Mouse (Mus musculus): ENCODE data around the gene Rapgef4.

Rapgef4 gene

DNA sequence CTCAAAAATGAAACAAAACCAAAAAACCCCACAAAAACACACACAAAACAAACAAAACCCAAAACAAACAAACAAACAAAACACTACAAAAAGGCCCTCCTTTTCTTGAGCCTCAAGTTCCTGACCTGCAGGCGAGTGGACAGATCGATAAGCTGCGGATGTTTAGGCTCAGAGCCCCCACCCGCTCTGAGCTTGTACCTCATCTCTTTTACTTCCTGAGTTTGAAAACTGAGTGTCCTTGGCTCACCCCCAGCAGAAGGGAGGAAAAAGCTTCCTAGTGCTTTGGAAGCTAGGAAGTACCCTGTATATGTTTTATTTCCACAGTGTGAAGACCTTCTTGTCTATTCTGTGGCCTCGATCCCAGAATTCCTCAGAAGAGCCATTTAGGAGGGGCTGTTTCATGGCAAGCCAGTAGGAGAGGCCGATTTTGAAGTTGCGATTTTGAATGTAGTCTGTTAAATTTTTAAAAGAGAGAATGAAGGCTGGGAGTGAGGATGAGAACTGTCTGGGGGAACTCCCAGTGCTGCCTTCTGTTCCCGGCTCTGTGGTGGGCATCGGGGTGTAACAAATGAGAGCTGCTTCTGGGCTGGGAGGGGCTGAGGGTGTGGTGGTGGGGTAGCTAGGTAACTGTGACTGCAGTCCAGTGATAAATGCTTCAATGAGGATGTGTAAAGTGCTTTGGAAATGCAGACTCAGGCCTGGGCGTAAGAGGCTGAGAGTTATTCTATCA is 2.0 kb downstream of the Rapgef4 start:
- DNase-seq (ENCODE audit: low spot score in 2 of 2) = no peak

DNA sequence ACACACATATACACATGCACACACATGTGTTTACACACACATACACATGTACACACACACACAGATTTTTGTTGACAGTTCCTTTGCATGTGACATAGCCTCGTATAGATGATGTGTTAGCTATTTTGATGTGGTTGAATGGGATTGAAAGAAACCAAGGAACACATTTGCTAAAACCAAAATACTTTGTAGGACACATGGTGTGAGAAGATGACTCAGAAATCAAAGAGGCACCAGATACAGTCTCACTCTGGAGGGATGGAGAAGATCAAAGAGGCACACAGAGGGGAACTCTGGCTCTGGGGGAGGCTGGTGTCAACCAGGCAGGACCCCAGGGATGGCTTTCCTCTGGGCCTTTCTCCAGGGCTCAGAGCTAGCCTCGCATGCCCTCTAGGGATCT is 4.7 kb downstream of the Rapgef4 start:
- no peak for DNase-seq (ENCODE audit: low spot score in 2 of 2)

- no peak for DNase-seq (ENCODE audit: low spot score in 2 of 2)
Measured at GRCm38 (mm10) chr2:71986276-71986848, 5.3 kb downstream of the Rapgef4 start.

DNA sequence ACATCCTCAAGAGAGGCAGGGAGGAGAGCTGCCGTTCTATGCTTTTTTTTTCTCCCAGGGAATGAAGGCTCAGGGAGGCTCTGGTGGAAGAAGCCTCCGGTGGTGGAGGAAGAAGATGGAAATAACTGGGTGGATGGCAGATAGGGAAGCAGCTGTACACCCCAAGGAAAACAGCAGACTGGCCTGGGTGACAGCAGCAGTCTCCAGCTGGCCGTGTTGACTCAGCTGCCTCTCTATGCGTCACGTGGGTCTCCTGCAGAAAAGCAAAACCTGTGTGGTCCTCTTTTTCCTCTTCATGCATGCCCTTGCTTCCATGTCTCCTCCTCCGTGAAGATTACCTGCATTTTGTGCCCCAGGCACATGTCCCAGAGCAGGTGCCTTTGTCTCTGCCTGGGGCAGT is 7.5 kb downstream of the Rapgef4 start:
- DNase-seq (ENCODE audit: low spot score in 2 of 2) = no peak

DNA sequence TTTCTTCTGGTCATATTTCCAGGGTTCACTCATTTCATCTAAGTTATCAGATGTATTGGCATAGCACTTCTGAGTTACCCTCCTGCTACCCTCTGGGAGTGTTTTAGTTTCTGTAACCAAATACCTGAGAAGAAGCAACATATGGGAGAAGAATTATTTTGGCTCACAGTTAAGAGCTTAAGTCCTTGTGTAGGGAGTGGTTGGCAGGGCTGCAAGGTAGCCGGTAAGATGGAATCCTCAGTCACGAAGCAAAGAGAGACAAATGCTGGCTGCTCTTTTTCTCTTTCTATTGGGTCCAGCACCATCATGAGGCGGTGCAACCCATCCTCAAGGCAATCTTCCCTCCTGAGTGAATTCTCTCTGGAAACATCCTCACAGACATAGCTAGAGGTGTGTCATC is 11.1 kb downstream of the Rapgef4 start:
- no peak for DNase-seq (ENCODE audit: low spot score in 2 of 2)

GRCm38 (mm10) chr2:71993729-71994423 is 12.8 kb downstream of the Rapgef4 start:
- no peak for DNase-seq (ENCODE audit: low spot score in 2 of 2)

DNA sequence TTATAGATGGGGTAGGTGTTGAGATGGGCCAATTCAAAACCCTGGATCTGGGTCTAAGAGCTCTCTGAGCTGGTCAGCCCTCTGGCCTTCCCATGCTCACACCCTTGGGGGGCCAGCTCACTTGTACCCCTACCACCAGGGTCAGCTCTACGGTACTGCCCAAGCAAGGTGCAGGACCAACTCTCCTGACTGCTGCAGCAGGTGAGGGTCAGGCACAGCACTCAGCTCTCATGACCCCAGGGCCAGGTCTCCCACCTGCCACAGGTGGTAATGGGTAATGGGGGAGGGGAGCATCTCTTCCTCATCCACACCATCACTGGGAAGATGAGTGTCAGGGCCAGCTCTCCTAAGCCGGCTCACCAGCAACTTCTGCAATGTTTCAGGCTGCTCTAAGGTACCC is 17.5 kb downstream of the Rapgef4 start:
- DNase-seq (ENCODE audit: low spot score in 2 of 2) = no peak

- DNase-seq (ENCODE audit: low spot score in 2 of 2) = no peak
Measured at GRCm38 (mm10) chr2:72000102-72000501, 19.1 kb downstream of the Rapgef4 start.

GRCm38 (mm10) chr2:72002843-72003370 is 21.9 kb downstream of the Rapgef4 start:
- DNase-seq (ENCODE audit: low spot score in 2 of 2) = no peak

DNA sequence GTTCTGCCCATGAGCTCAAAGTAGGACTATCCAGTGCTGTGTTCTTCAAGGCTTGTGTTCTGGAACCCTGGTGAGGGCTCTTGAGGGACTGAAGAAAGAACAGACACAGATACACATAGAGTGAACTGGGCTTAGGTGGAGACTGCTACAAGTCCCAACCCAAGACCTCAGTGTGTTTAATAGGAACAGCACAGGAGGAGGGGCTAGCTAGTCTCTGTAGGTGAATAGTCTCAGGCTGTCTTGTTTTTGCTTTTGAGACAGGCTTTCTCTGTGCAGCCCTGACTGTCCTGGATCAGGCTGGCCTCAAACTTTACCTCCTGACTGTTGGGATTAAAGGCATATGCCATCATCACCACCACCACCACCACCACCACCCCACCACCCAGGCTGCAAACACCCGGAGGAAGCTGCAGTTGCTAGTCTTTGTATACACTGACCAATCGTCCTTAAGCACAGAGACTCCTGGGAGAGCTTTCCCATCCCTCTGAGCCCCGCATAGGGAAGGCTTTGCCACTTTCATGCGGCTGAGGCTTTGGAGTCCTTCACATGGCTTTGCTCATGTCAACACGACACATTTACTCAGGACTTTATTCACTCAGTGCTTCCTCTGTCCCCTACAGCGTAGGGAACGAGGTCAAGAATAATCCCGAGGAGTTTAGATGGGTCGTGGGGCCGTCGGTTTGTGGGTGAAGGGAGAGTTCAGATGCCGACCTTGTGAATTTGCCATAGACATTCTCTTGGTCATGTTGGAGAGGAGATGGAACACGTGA is 22.9 kb downstream of the Rapgef4 start:
- DNase-seq (ENCODE audit: low spot score in 2 of 2) = no peak

DNA sequence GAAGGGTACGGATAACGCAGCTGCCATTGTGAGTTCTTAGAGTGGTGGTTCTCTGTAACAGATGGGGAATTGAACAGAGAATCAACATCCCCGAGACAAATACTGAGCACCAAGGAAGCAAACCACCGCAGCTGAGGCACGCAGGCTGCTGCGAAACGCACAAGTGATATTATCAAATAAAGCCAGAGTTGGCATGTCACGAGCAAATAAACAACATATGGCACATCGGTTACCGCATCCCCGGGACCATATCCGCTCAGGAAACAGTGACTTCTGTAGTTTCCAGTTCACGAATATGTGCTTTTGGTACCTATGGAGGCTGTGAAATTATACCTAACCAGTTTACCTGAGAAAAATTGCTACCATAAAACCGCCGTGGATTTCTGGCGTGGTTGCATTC is 24.0 kb downstream of the Rapgef4 start:
- DNase-seq (ENCODE audit: low spot score in 2 of 2) = no peak

DNA sequence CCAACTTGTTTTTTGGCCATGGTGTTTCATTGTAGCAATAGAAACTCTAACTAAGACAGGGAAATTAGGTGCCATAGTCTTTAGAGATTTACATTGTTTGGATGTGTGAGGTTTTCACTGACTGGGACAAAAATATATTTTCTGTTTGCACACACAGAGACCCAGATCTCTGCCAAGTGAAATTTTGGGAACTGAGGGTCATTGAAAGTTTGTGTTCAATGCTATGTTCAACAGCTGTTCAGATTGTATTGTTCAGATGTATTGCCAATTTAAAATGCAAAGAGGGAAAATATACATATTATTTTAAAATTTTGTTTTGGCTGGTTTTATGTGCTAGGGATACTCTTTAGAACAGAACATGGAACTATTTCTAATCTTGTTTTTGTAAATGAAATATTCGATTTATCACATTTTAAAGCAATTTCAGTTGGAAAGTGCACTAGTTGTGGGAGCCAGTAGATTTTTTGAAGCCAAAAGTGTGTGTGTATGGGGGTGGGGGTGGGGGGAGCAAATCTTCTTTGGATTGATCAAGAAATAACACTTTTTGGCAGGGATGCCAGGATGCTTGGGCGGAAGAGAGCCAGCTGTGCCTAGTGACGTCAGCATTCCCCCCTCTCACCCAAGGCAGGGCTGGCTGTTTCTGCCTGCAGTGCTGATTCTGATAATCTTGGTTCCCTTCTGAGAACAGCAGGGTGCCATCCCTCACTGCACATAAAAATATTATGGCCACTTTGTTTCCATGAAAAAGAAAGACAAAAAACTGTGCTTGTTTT is 28.6 kb downstream of the Rapgef4 start:
- peak in 1 of 2 experiments; percentile 16 for DNase-seq (ENCODE audit: low spot score in 2 of 2)

DNA sequence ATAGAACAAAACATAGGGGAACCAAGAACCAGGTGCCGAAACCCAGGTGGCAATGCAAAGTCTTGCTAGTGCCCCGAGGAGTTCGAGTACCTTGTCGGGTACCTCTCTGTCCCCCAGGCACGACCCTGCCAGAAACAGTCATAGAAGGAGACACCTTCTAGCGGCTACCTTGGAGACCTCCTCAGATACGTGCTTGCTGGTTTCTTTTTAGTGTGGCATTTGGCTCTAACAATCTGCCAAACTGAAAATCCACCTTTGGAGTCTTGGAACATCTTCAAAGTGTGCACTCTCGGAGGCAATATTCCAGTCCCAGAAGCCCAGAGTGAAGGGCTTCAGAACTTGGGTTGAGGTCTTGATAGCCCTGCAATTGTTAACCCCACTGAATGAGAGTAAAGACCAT is 34.3 kb downstream of the Rapgef4 start:
- DNase-seq (ENCODE audit: low spot score in 2 of 2) = no peak

DNA sequence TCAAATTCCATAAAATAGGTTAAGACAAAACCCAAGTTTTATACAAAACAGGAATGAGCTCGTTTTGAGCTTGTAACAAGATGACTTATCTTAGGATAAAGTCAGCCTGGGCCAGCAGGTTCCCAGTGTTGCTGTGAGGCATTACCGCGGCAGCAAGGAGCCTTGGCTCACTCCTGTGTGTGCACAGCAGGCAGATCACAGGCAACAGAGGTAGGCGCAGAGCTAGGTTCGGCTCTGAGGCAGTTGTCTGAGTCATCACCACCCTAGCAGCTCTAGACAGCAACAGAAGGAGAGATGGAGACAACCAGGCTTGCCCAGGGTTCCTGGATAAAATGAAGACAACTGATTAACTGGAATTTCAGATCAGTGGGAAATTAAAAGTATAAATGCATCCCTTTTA is 35.0 kb downstream of the Rapgef4 start:
- DNase-seq (ENCODE audit: low spot score in 2 of 2) = peak; percentile 21 to 31

GRCm38 (mm10) chr2:72017168-72017567 is 36.1 kb downstream of the Rapgef4 start:
- DNase-seq (ENCODE audit: low spot score in 2 of 2) = no peak

DNA sequence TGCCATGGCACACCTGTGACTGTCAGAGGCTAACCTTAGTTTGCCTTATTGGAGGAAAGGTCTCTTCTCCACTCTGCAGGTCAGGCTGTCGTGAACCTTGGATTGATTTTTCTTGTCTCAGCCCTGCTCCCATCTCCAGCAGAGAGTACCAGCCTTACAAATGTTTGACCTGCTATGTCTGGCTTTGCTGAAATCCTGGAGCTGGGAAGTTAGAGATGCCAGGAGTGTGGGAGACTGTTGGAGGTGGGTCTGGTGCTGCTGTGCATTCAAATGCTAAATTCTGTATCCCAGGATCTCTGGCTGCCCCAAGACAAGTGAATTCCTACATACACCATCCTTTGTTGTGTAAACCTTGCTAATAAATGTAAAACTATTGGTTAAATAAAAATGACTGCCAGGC is 37.7 kb downstream of the Rapgef4 start:
- no peak for DNase-seq (ENCODE audit: low spot score in 2 of 2)

- no peak for DNase-seq (ENCODE audit: low spot score in 2 of 2)
Measured at GRCm38 (mm10) chr2:72020755-72021154, 39.7 kb downstream of the Rapgef4 start.

DNA sequence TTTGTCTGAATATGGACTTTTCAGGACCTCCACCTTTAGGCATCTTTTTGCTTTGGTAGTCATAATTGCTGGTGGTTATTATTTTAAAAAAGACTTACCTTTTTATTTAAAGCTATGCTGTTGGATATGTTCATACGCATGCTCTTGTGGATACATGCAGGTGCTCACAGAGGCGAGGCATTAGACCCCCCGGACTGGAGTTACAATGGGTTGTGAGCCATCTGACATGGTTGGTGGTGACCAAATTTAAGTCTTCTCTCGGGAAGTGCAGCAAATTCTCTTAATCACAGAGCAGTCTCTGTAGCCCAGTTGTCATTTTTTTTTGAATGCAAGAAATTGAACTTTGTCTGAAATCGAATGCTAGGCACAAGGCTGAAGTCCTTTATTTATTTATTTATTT is 40.4 kb downstream of the Rapgef4 start:
- no peak for DNase-seq (ENCODE audit: low spot score in 2 of 2)

DNA sequence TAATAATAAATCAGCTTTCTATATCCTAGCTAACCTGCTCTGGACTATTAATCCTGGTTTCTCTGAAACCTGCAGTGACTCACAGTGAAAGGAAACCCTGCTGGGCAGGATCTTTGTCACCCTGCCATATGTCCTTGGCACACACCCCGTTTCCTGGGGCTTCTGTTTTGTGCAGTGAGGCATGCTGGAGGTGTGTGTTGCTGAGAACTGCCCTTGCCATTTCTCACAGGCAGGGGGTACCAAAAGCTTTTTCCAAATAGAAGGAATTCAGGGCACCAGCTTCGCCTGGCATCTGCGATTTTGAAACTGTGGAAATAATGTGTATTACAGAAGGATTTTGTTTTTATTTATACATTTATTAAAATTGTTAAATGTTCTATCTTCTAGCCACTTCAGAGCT is 40.8 kb downstream of the Rapgef4 start:
- DNase-seq (ENCODE audit: low spot score in 2 of 2) = peak in 1 of 2 experiments; percentile 26

DNA sequence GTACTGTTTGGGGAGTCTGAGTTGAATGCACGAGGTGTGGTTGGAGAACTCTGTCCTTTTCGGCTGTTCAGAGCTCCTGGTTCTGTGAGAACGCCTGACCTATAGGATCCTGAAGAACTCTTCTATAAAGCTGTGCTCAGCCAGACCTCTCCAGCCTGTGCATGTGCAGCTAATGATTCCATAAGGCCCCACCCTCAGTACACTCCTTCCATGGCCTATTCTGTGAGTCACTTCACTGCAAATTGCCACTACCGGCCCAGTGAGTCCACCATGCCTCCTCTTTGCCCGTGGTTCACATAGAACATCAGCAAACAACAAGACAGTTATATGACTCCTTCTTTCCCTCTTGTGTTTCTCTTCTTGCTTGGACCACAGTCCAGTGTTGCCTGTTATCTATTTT is 42.8 kb downstream of the Rapgef4 start:
- no peak for DNase-seq (ENCODE audit: low spot score in 2 of 2)

DNA sequence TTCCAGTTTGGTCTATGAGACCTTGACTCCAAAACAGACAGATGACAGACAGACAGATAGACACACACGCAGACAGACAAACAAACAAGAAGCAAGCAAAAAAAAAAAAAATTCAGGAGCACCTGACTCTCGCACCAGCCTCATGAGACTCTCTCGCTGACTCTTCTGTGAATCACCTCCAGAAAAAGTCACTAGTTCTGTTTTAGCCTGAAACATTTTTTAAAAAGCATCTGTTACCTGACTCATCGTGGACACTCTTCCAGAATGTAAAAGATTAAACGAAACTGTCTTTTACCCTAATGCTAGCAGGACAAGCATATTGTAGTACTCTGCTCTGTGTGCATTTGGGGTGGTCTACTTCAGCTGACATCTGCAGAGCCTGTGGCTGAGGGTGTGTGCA is 44.6 kb downstream of the Rapgef4 start:
- DNase-seq (ENCODE audit: low spot score in 2 of 2) = no peak

Data from urinary bladder, adult 18-20 months (tissue).